In genomic region chr5:100833841-100834240, GRCm38 (mm10) we compare ENCODE assay signal across 25 mouse cellular contexts. TPM values are rescaled to one million over a fixed set of nuclear protein-coding genes. Genes with fewer than 3 reads are reported as not detected.
DNase-seq lines count a peak whose midpoint lies in the region; ATAC-seq lines count a peak whose summit lies in the region.
"Had no signal": no experiment of that assay in that cellular context is flagged by ENCODE, and none has a peak within 500 bp of the region (broad histone marks: within the 10 kb centered on the region; RNA-seq: fewer than 3 reads in every experiment).

No protein-coding gene starts in this region.

- H3K9ac ChIP-seq in heart, embryonic 12.5 days = no peak overlapping the region
- H3K9ac ChIP-seq: embryonic facial prominence, embryonic 13.5 days; embryonic facial prominence, embryonic 15.5 days; forebrain, embryonic 13.5 days; forebrain, embryonic 15.5 days; forebrain, postnatal 0 days had no signal

- ATAC-seq in heart, embryonic 12.5 days (ENCODE audit: insufficient number of reproducible peaks, low FRiP score) = no peak
- ATAC-seq: CD4-positive, CD25-positive, alpha-beta regulatory T cell, adult 4 months; forebrain, embryonic 13.5 days; forebrain, embryonic 15.5 days; forebrain, postnatal 0 days had no signal

- no peak overlapping the region for H3K4me2 ChIP-seq in heart, embryonic 12.5 days
- H3K4me2 ChIP-seq: embryonic facial prominence, embryonic 13.5 days; embryonic facial prominence, embryonic 15.5 days; forebrain, embryonic 13.5 days; forebrain, embryonic 15.5 days had no signal

- H3K4me1 ChIP-seq in heart, embryonic 12.5 days (replicated peaks) = peaks cover 20% of the 10 kb centered on the region
- no peaks in the 10 kb centered on the region for H3K4me1 ChIP-seq in forebrain, embryonic 10.5 days
- H3K4me1 ChIP-seq: embryonic facial prominence, embryonic 13.5 days; embryonic facial prominence, embryonic 15.5 days; forebrain, embryonic 13.5 days; forebrain, embryonic 15.5 days had no signal

- no peak overlapping the region for H3K4me3 ChIP-seq in heart, embryonic 12.5 days
- H3K4me3 ChIP-seq in forebrain, embryonic 10.5 days = no peak overlapping the region
- H3K4me3 ChIP-seq: embryonic facial prominence, embryonic 13.5 days; embryonic facial prominence, embryonic 15.5 days; erythroblast, embryonic 14.5 days; forebrain, embryonic 13.5 days; forebrain, embryonic 15.5 days had no signal

- H3K36me3 ChIP-seq in heart, embryonic 12.5 days = no peaks in the 10 kb centered on the region
- H3K36me3 ChIP-seq in forebrain, embryonic 10.5 days (replicated peaks) = no peaks in the 10 kb centered on the region
- H3K36me3 ChIP-seq: embryonic facial prominence, embryonic 13.5 days; embryonic facial prominence, embryonic 15.5 days; forebrain, embryonic 15.5 days had no signal

- no peaks in the 10 kb centered on the region for H3K27me3 ChIP-seq in heart, embryonic 12.5 days (replicated peaks)
- H3K27me3 ChIP-seq in forebrain, embryonic 10.5 days (ENCODE audit: poor library complexity, severe bottlenecking) = no peaks in the 10 kb centered on the region
- H3K27me3 ChIP-seq: CH12.LX; embryonic facial prominence, embryonic 13.5 days; embryonic facial prominence, embryonic 15.5 days; forebrain, embryonic 13.5 days; forebrain, embryonic 15.5 days had no signal

- peak; percentile 66 for DNase-seq in heart, adult 11 months
- DNase-seq in ES-CJ7 (ENCODE audit: low read depth, low spot score) (peak; percentile 44), ZHBTc4 (ENCODE audit: low read depth, low spot score) (peak; percentile 52)
- DNase-seq in spleen, postnatal 10 days (ENCODE audit: low spot score in 2 of 2) = no peak
- no peak for DNase-seq in forebrain, embryonic 10.5 days (ENCODE audit: extremely low spot score, low spot score)
- DNase-seq: adrenal gland, adult 2 months; adrenal gland, postnatal 10 days; adrenal gland, postnatal 25 days; B cell, adult 2 months; cerebellum, adult 11 months; cerebellum, adult 18-20 months; cerebellum, adult 8-10 months; cerebellum, adult 9-11 months; cerebellum, postnatal 14 days; cerebellum, postnatal 36 days; embryo, embryonic 11 days; forebrain, postnatal 0 days had no signal

- H3K27ac ChIP-seq in heart, embryonic 12.5 days (ENCODE audit: poor library complexity, severe bottlenecking) = no peak overlapping the region
- no peak overlapping the region for H3K27ac ChIP-seq in forebrain, embryonic 10.5 days
- H3K27ac ChIP-seq: embryonic facial prominence, embryonic 13.5 days; embryonic facial prominence, embryonic 15.5 days; forebrain, embryonic 13.5 days; forebrain, embryonic 15.5 days had no signal

- no peaks in the 10 kb centered on the region for H3K9me3 ChIP-seq in heart, embryonic 12.5 days (replicated peaks)
- H3K9me3 ChIP-seq in forebrain, embryonic 10.5 days = no peaks in the 10 kb centered on the region
- H3K9me3 ChIP-seq: embryonic facial prominence, embryonic 13.5 days; embryonic facial prominence, embryonic 15.5 days; forebrain, embryonic 13.5 days; forebrain, embryonic 15.5 days had no signal

- 69% methylated on average over 2 of the region's 2 CpGs for WGBS in heart, embryonic 12.5 days
- WGBS in forebrain, embryonic 10.5 days = 82% methylated on average over 2 of the region's 2 CpGs

RNA-seq across cellular contexts. Expression of gene Gpat3, which starts 11.7 kb away (rescaled TPM):
- 11.8 and 12.1 TPM in 2 replicates for polyA plus RNA-seq in heart, embryonic 12.5 days (2016; fragmentation: Nextera tagmentation; extraction: Ambion mirVana)
- polyA plus RNA-seq in forebrain, embryonic 10.5 days (2016; fragmentation: Nextera tagmentation; extraction: Ambion mirVana) = 0.23 and 0.41 TPM in 2 replicates
- polyA plus RNA-seq: erythroblast, embryonic 14.5 days had no signal

RNA-seq across cellular contexts. Expression of gene Abraxas1, which starts 13.1 kb away (rescaled TPM):
- 33.9 and 34.2 TPM in 2 replicates for polyA plus RNA-seq in heart, embryonic 12.5 days (2016; fragmentation: Nextera tagmentation; extraction: Ambion mirVana)
- polyA plus RNA-seq in forebrain, embryonic 10.5 days (2016; fragmentation: Nextera tagmentation; extraction: Ambion mirVana) = 32.8 and 36.0 TPM in 2 replicates

RNA-seq across cellular contexts. Expression of gene Mrps18c, which starts 35.4 kb away (rescaled TPM):
- 137 and 146 TPM in 2 replicates for polyA plus RNA-seq in heart, embryonic 12.5 days (2016; fragmentation: Nextera tagmentation; extraction: Ambion mirVana)
- 202 and 217 TPM in 2 replicates for polyA plus RNA-seq in forebrain, embryonic 10.5 days (2016; fragmentation: Nextera tagmentation; extraction: Ambion mirVana)

RNA-seq across cellular contexts. Expression of gene Helq, which starts 35.4 kb away (rescaled TPM):
- 13.0 and 19.1 TPM in 2 replicates for polyA plus RNA-seq in heart, embryonic 12.5 days (2016; fragmentation: Nextera tagmentation; extraction: Ambion mirVana)
- 26.0 and 26.7 TPM in 2 replicates for polyA plus RNA-seq in forebrain, embryonic 10.5 days (2016; fragmentation: Nextera tagmentation; extraction: Ambion mirVana)

Comparison
In these comparisons a context has a peak if more than half of its experiments do, and no peak if none do; other contexts are left out.
1. DNase-seq: peak in heart, adult 11 months (single experiment), ES-CJ7 (single experiment) and ZHBTc4 (single experiment); none in spleen, postnatal 10 days (0 of 2) and forebrain, embryonic 10.5 days (single experiment).